Mouse (Mus musculus) CH12.LX (cell line): Measurements from ENCODE around the gene Clec1a. TPM values are rescaled to one million over a fixed set of nuclear protein-coding genes. Genes with fewer than 3 reads are reported as not detected.
A peak's percentile ranks its signal among the peaks of the same experiment; 100 is the strongest.

Experiments used
- DNase-seq: peaks from one replicate; pipeline ENCODE4 v3.0.0-alpha.2; 2013; ENCODE audit errors: extremely low read depth
- H3K27ac ChIP-seq: 2 replicates; pipeline ENCODE4 v1.5.1; 2012; ENCODE audit warnings: low read depth, mild to moderate bottlenecking, control low read depth, moderate library complexity; ENCODE audit not compliant: insufficient read depth
- H3K27me3 ChIP-seq: replicated peaks from 2 replicates; pipeline ENCODE3; 2012; ENCODE audit warnings: inconsistent platforms
- H3K36me3 ChIP-seq, 2 experiments: replicated peaks in 1 of 2; 2 replicates each; pipeline versions ENCODE3 to v1.6.1; 2012; ENCODE audit warnings: inconsistent platforms in 1 of 2, low read length in 1 of 2, mild to moderate bottlenecking in 1 of 2, mixed read lengths in 1 of 2, moderate library complexity in 1 of 2; ENCODE audit not compliant: control insufficient read depth in 1 of 2, insufficient read depth in 1 of 2
- H3K4me1 ChIP-seq, 2 experiments: 2 replicates each; pipeline ENCODE4 v1.6.1; 2012; ENCODE audit warnings: inconsistent platforms in 1 of 2, moderate library complexity in 1 of 2; ENCODE audit not compliant: insufficient read depth in 2 of 2, control insufficient read depth in 1 of 2
- H3K4me2 ChIP-seq: 2 replicates; pipeline ENCODE4 v1.6.1; 2012; ENCODE audit warnings: low read depth, mild to moderate bottlenecking, control low read depth; ENCODE audit not compliant: poor library complexity, insufficient read depth, severe bottlenecking
- H3K4me3 ChIP-seq, 3 experiments: fragments of 150-350 bp in 1 of 3; sonication (generic) in 1 of 3; replicated peaks in 1 of 3; 2 replicates each; pipeline versions ENCODE3 to v1.5.1; 2011 to 2012; ENCODE audit warnings: low read depth in 2 of 3, low read length in 2 of 3, mild to moderate bottlenecking in 2 of 3, moderate library complexity in 2 of 3, control low read depth in 1 of 3, improper control_type of control experiment in 1 of 3, inconsistent platforms in 1 of 3, mixed read lengths in 1 of 3; ENCODE audit not compliant: poor library complexity in 1 of 3
- H3K79me2 ChIP-seq: replicated peaks from 2 replicates; pipeline ENCODE4 v1.6.1; 2012; ENCODE audit warnings: mild to moderate bottlenecking, moderate library complexity; ENCODE audit not compliant: control insufficient read depth, poor library complexity, insufficient read depth, severe bottlenecking; ENCODE audit errors: extremely low read depth
- H3K9ac ChIP-seq: 2 replicates; pipeline ENCODE4 v1.6.1; 2012; ENCODE audit warnings: low read depth, mild to moderate bottlenecking, control low read depth, moderate library complexity; ENCODE audit not compliant: insufficient read depth
- H3K9me3 ChIP-seq: replicated peaks from 2 replicates; pipeline ENCODE3; 2012; ENCODE audit warnings: low read length, inconsistent platforms, mixed read lengths
- BHLHE40 ChIP-seq: IDR thresholded peaks from 2 replicates; pipeline ENCODE4 v1.6.1; 2011; ENCODE audit warnings: mild to moderate bottlenecking, low read depth, low read length, improper control_type of control experiment
- CHD1 ChIP-seq: IDR thresholded peaks from 2 replicates; pipeline ENCODE4 v1.6.1; 2012; ENCODE audit warnings: low read depth, low read length, improper control_type of control experiment, inconsistent platforms
- CTCF ChIP-seq, 2 experiments: IDR thresholded peaks in 1 of 2; conservative IDR thresholded peaks in 1 of 2; 2 replicates each; pipeline ENCODE4 v1.5.1; 2011 to 2012; ENCODE audit warnings: low read depth in 2 of 2, low read length in 2 of 2, improper control_type of control experiment in 1 of 2, inconsistent platforms in 1 of 2, mild to moderate bottlenecking in 1 of 2, moderate library complexity in 1 of 2
- E2F4 ChIP-seq: IDR thresholded peaks from 2 replicates; pipeline ENCODE4 v1.6.1; 2011; ENCODE audit warnings: low read depth, low read length, improper control_type of control experiment; ENCODE audit not compliant: insufficient replicate concordance
- ELF1 ChIP-seq: IDR thresholded peaks from 2 replicates; pipeline ENCODE4 v1.6.1; 2014; ENCODE audit warnings: low read depth, mild to moderate bottlenecking, inconsistent platforms, low read length, improper control_type of control experiment
- EP300 ChIP-seq: IDR thresholded peaks from 2 replicates; pipeline ENCODE4 v1.6.1; 2011; ENCODE audit warnings: low read length, improper control_type of control experiment
- ETS1 ChIP-seq: conservative IDR thresholded peaks from 2 replicates; pipeline ENCODE4 v1.6.1; 2012; ENCODE audit warnings: low read depth, mild to moderate bottlenecking, inconsistent platforms, low read length, improper control_type of control experiment, moderate library complexity
- HCFC1 ChIP-seq: IDR thresholded peaks from 2 replicates; pipeline ENCODE4 v1.6.1; 2012; ENCODE audit warnings: low read depth, mild to moderate bottlenecking, inconsistent platforms, low read length, improper control_type of control experiment
- JUN ChIP-seq: IDR thresholded peaks from 2 replicates; pipeline ENCODE4 v1.6.1; 2011; ENCODE audit warnings: low read depth, mild to moderate bottlenecking, low read length, improper control_type of control experiment, moderate library complexity; ENCODE audit not compliant: insufficient read depth
- JUND ChIP-seq: conservative IDR thresholded peaks from 2 replicates; pipeline ENCODE4 v1.6.1; 2011; ENCODE audit warnings: low read depth, low read length, improper control_type of control experiment
- MAFK ChIP-seq: IDR thresholded peaks from 2 replicates; pipeline ENCODE4 v1.6.1; 2011; ENCODE audit warnings: low read length, improper control_type of control experiment; ENCODE audit not compliant: insufficient replicate concordance
- MAX ChIP-seq: IDR thresholded peaks from 2 replicates; pipeline ENCODE4 v1.6.1; 2011; ENCODE audit warnings: low read length, improper control_type of control experiment
- MYC ChIP-seq: IDR thresholded peaks from 2 replicates; pipeline ENCODE4 v1.6.1; 2011; ENCODE audit warnings: low read depth, mild to moderate bottlenecking, improper control_type of control experiment, low read length
- NELFE ChIP-seq: IDR thresholded peaks from 2 replicates; pipeline ENCODE4 v1.6.1; 2011; ENCODE audit warnings: low read depth, low read length, improper control_type of control experiment
- PAX5 ChIP-seq: IDR thresholded peaks from 2 replicates; pipeline ENCODE4 v1.6.1; 2012; ENCODE audit warnings: low read length, inconsistent platforms, mixed read lengths
- RAD21 ChIP-seq: IDR thresholded peaks from 2 replicates; pipeline ENCODE4 v1.6.1; 2011; ENCODE audit warnings: low read depth, mild to moderate bottlenecking, low read length, improper control_type of control experiment, moderate library complexity
- SMC3 ChIP-seq: IDR thresholded peaks from 2 replicates; pipeline ENCODE4 v1.6.1; 2011; ENCODE audit warnings: low read depth, low read length, improper control_type of control experiment
- TBP ChIP-seq: conservative IDR thresholded peaks from 2 replicates; pipeline ENCODE4 v1.6.1; 2011; ENCODE audit warnings: low read depth, low read length, improper control_type of control experiment
- USF1 ChIP-seq: IDR thresholded peaks from 2 replicates; pipeline ENCODE4 v1.6.1; 2014; ENCODE audit warnings: low read depth, mild to moderate bottlenecking, inconsistent platforms, low read length, improper control_type of control experiment
- USF2 ChIP-seq: conservative IDR thresholded peaks from 2 replicates; pipeline ENCODE4 v1.6.1; 2011; ENCODE audit warnings: low read depth, low read length, improper control_type of control experiment
- ZC3H11A ChIP-seq: IDR thresholded peaks from 2 replicates; pipeline ENCODE4 v1.6.1; 2012; ENCODE audit warnings: low read depth, mild to moderate bottlenecking, inconsistent platforms, low read length, improper control_type of control experiment
- ZKSCAN1 ChIP-seq: IDR thresholded peaks from 2 replicates; pipeline ENCODE4 v1.6.1; 2012; ENCODE audit warnings: low read depth, inconsistent platforms, low read length, improper control_type of control experiment, borderline replicate concordance
- ZMIZ1 ChIP-seq: IDR thresholded peaks from 2 replicates; pipeline ENCODE4 v1.6.1; 2012; ENCODE audit warnings: low read depth, mild to moderate bottlenecking, inconsistent platforms, low read length, improper control_type of control experiment
- ZNF384 ChIP-seq: IDR thresholded peaks from 2 replicates; pipeline ENCODE4 v1.6.1; 2012; ENCODE audit warnings: low read depth, low read length, improper control_type of control experiment, inconsistent platforms
- dilution Hi-C: fragments of 300-500 bp; cut with MboI; formaldehyde crosslinking; loops from 2 replicates; pipeline ENCODE4 v1.14.3; 2020; ENCODE audit warnings: low sequenced_read_pairs; ENCODE audit not compliant: extremely low pct_unique_long_range_greater_than_20kb, extremely low pct_ligation_motif_present
- in situ Hi-C: fragments of 300-500 bp; cut with MboI; formaldehyde crosslinking; loops from 3 replicates; pipeline ENCODE4 v1.14.3; 2019; ENCODE audit warnings: low sequenced_read_pairs, low pct_ligation_motif_present, low pct_unique_long_range_greater_than_20kb, mixed read lengths
- polyA plus RNA-seq: library from polyadenylated mRNA; unstranded; fragments of >175 nt; gene quantifications from 2 replicates; pipeline ENCODE4 v1.2.1, GENCODE M21; 2012; ENCODE audit warnings: low read depth; ENCODE audit not compliant: insufficient read length
- total RNA-seq, 2 experiments: library from RNA; depleted of rRNA; stranded (reverse); fragments of 300-350 nt in 1 of 2; fragments of >200 nt in 1 of 2; gene quantifications; 2 replicates each; pipeline ENCODE4 v1.2.3; 2012 to 2014

Gene Clec1a
- total and polyA plus RNA-seq, 3 experiments: not detected

DNA sequence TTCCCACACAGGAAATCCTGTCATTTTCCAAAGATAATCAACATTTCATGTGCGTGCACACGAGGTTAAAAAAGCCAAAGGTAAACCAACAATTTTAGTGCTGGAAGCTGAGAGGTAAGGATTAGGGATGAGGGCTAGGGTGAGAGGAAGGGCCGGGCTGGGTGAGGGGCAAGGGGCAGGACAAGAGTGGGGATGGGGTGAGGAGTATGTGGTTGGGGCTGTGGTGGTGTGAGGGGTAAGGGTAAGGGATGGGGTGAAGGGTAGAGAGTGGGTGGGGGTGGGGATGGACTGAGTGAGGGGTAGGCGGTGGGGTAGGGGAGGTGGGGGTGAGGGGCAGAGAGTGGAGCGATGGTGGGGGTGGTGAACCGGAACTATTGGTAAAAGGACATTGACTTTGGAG lies 58.1 kb downstream of the Clec1a start:
- Histone ChIP-seq H3K4me2 (no peak overlapping the region), H3K9ac (no peak overlapping the region), H3K4me3 (no peak overlapping the region), H3K27ac (no peak overlapping the region), H3K79me2 (no peaks in the 10 kb centered on the region), H3K4me1 (no peaks in the 10 kb centered on the region), H3K9me3 (no peaks in the 10 kb centered on the region), H3K27me3 (no peaks in the 10 kb centered on the region), H3K36me3 (no peaks in the 10 kb centered on the region)
- no peak for TF ChIP-seq TBP
- TF ChIP-seq RAD21: no peak
- TF ChIP-seq MYC: no peak
- DNase-seq: no peak
- dilution Hi-C loops: no loop called here
- in situ Hi-C loops: no loop called here

DNA sequence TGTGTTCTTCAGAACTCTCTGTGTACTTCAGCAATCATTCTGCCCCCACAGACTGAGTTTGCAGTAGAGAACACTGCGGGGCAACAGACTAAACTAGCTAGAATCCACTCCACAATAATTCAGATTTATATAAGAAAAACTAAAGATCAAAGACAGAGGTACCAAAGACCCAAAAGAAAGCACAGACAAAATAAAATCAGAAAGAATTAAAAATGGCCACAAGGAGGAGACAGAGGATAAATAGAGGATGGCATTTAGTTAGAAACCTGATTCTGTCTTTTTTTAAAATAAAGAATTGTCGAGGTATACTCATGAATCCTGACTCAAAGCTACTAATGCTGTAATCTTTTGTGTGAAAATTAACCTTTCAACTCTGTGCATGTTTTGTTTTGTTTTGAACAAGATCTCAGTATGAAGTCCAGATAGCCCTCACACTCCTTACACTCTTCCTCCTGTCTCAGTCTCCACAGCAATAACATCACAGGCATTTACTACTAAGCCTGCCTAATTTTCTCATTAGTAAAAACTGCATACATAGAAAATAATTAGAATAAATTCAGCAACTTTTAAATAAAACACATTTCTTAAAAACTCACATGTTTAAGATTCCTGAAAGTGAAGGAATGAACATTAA lies 58.6 kb downstream of the Clec1a start:
- Histone ChIP-seq H3K36me3 (no peaks in the 10 kb centered on the region), H3K4me1 (no peaks in the 10 kb centered on the region), H3K4me2 (no peak overlapping the region), H3K4me3 (no peak overlapping the region), H3K9me3 (no peaks in the 10 kb centered on the region), H3K79me2 (no peaks in the 10 kb centered on the region), H3K9ac (no peak overlapping the region), H3K27ac (no peak overlapping the region), H3K27me3 (no peaks in the 10 kb centered on the region)
- dilution Hi-C loops (no loop called here), in situ Hi-C loops (no loop called here)
- DNase-seq: peak; percentile 20
- peak; percentile 89 for TF ChIP-seq ZC3H11A
- no peak for TF ChIP-seq ELF1
- no peak for TF ChIP-seq PAX5
- TF ChIP-seq HCFC1: no peak
- TF ChIP-seq MAFK: no peak; the same call in 1 of the 2 replicates
- peak in 1 of 2 experiments; percentile 86; a peak in 3 of 4 replicates for TF ChIP-seq CTCF (conservative IDR thresholded peaks at IDR 0.05 in 1 of 2, IDR thresholded peaks at IDR 0.05 in 1 of 2; ENCODE audit: low read depth in 2 of 2, low read length in 2 of 2)
- no peak for TF ChIP-seq MAX
- TF ChIP-seq SMC3: peak; percentile 92
- TF ChIP-seq JUND: no peak; the same call in 1 of the 2 replicates
- TF ChIP-seq ETS1: no peak
- TF ChIP-seq RAD21: peak; percentile 98
- TF ChIP-seq TBP: no peak
- no peak for TF ChIP-seq CHD1
- peak; percentile 54; the same call in 1 of the 2 replicates for TF ChIP-seq ZNF384
- TF ChIP-seq ZKSCAN1: no peak
- TF ChIP-seq E2F4: no peak
- no peak for TF ChIP-seq MYC
- no peak for TF ChIP-seq ZMIZ1
- no peak for TF ChIP-seq JUN
- no peak for TF ChIP-seq NELFE
- no peak for TF ChIP-seq BHLHE40
- TF ChIP-seq USF1: no peak
- TF ChIP-seq EP300: no peak
- TF ChIP-seq USF2: no peak
